Mouse (Mus musculus): ENCODE results near the gene Ralbp1.

GRCm38 (mm10) chr17:65833891-65834290 is 51.7 kb downstream of the Ralbp1 start:
- no peak for TF ChIP-seq CTCF (IDR thresholded peaks at IDR 0.05 in 2 of 3, conservative IDR thresholded peaks at IDR 0.05 in 1 of 3; ENCODE audit: control insufficient read depth in 1 of 3, insufficient read depth in 1 of 3, low read depth in 2 of 3, low read length in 3 of 3, poor library complexity in 1 of 3, severe bottlenecking in 1 of 3)
- no peak for TF ChIP-seq SIN3A (IDR thresholded peaks at IDR 0.05; ENCODE audit: low read length)
- no peak for TF ChIP-seq KAT2A (conservative IDR thresholded peaks at IDR 0.05; ENCODE audit: low read depth, low read length)
- TF ChIP-seq POLR2A (IDR thresholded peaks at IDR 0.05; ENCODE audit: control insufficient read depth in 1 of 2, insufficient read depth in 1 of 2, low read depth in 1 of 2, low read length in 2 of 2, poor library complexity in 1 of 2): no peak
- TF ChIP-seq CHD2 (IDR thresholded peaks at IDR 0.05; ENCODE audit: low read length): no peak
- no peak for TF ChIP-seq GATA1 (IDR thresholded peaks at IDR 0.05; ENCODE audit: low read depth, low read length)
